Mouse (Mus musculus) layer of hippocampus, adult 18-20 months (tissue): Measurements from ENCODE around the gene Hoxc5. TPM values are rescaled to one million over a fixed set of nuclear protein-coding genes. Genes with fewer than 3 reads are reported as not detected.

Source experiments
- DNase-seq, 2 experiments: peaks; one replicate each; pipeline ENCODE4 v3.0.0; 2022; ENCODE audit warnings: low spot score in 2 of 2
- total RNA-seq, 2 experiments: library from RNA; stranded (reverse); gene quantifications; 2 replicates each; pipeline ENCODE4 v1.2.3; 2021

Gene Hoxc5
- total RNA-seq, 2 experiments from 2014 or later: not detected

GRCm38 (mm10) chr15:102967511-102968397, 511 bp downstream of the Hoxc5 start:
- DNase-seq: no peak

GRCm38 (mm10) chr15:102969296-102969695, 2.1 kb downstream of the Hoxc5 start:
- DNase-seq: no peak

GRCm38 (mm10) chr15:102970740-102971139, 3.5 kb downstream of the Hoxc5 start:
- DNase-seq: peak in 1 of 2 experiments; percentile 46

- DNase-seq: no peak
Observed at GRCm38 (mm10) chr15:102972254-102972653, 5.0 kb downstream of the Hoxc5 start.

GRCm38 (mm10) chr15:102972753-102973152, 5.5 kb downstream of the Hoxc5 start:
- DNase-seq: no peak

- no peak for DNase-seq
Observed at GRCm38 (mm10) chr15:102975034-102975433, 7.8 kb downstream of the Hoxc5 start.

- DNase-seq: no peak
Observed at GRCm38 (mm10) chr15:102975688-102976111, 8.5 kb downstream of the Hoxc5 start.

GRCm38 (mm10) chr15:102976171-102976570, 8.9 kb downstream of the Hoxc5 start, which contains the start of gene Hoxc9:
Hoxc9 (plus strand) TSS chr15:102976439.
- no peak for DNase-seq

GRCm38 (mm10) chr15:102976631-102977422, 9.6 kb downstream of the Hoxc5 start:
- DNase-seq: no peak

GRCm38 (mm10) chr15:102977423-102977974, 10.3 kb downstream of the Hoxc5 start:
- no peak for DNase-seq

GRCm38 (mm10) chr15:102978615-102979515, 11.6 kb downstream of the Hoxc5 start:
- no peak for DNase-seq

GRCm38 (mm10) chr15:102979936-102980335, 12.7 kb downstream of the Hoxc5 start:
- no peak for DNase-seq

GRCm38 (mm10) chr15:102980352-102980751, 13.1 kb downstream of the Hoxc5 start:
- no peak for DNase-seq

GRCm38 (mm10) chr15:102980912-102981311, 13.7 kb downstream of the Hoxc5 start:
- DNase-seq: no peak

- no peak for DNase-seq
Observed at GRCm38 (mm10) chr15:102981379-102982288, 14.4 kb downstream of the Hoxc5 start.

- DNase-seq: no peak
Observed at GRCm38 (mm10) chr15:102983716-102984115, 16.5 kb downstream of the Hoxc5 start.

- DNase-seq: no peak
Observed at GRCm38 (mm10) chr15:102984521-102984920, 17.3 kb downstream of the Hoxc5 start.

- DNase-seq: no peak
Observed at GRCm38 (mm10) chr15:102984925-102985324, 17.7 kb downstream of the Hoxc5 start.

- peak; percentile 68 to 89 for DNase-seq
Observed at GRCm38 (mm10) chr15:102987124-102987833, 20.0 kb downstream of the Hoxc5 start.
